Mouse (Mus musculus): ENCODE data around the gene Hapln2. TPM values are rescaled to one million over a fixed set of nuclear protein-coding genes. Genes with fewer than 3 reads are reported as not detected.

Hapln2 gene
- total RNA-seq, 2 experiments from 2014 or later = 0.42 to 1.0 TPM

GRCm38 (mm10) chr3:87981894-87982835, 45.2 kb downstream of the Hapln2 start:
- DNase-seq (ENCODE audit: low spot score in 2 of 2) = no peak

GRCm38 (mm10) chr3:87981214-87981760, 46.1 kb downstream of the Hapln2 start:
- no peak for DNase-seq (ENCODE audit: low spot score in 2 of 2)

GRCm38 (mm10) chr3:87980728-87981127, 46.7 kb downstream of the Hapln2 start:
- DNase-seq (ENCODE audit: low spot score in 2 of 2) = no peak

GRCm38 (mm10) chr3:87980085-87980484, 47.3 kb downstream of the Hapln2 start:
- DNase-seq (ENCODE audit: low spot score in 2 of 2) = no peak

- DNase-seq (ENCODE audit: low spot score in 2 of 2) = no peak
These were observed 47.9 kb downstream of the Hapln2 start for GRCm38 (mm10) chr3:87979493-87979892.

- no peak for DNase-seq (ENCODE audit: low spot score in 2 of 2)
These were observed 52.9 kb downstream of the Hapln2 start for GRCm38 (mm10) chr3:87974381-87974987.

GRCm38 (mm10) chr3:87973593-87974380, 53.6 kb downstream of the Hapln2 start:
- no peak for DNase-seq (ENCODE audit: low spot score in 2 of 2)

GRCm38 (mm10) chr3:87972776-87973175, 54.6 kb downstream of the Hapln2 start:
- DNase-seq (ENCODE audit: low spot score in 2 of 2) = no peak

GRCm38 (mm10) chr3:87972203-87972664, 55.1 kb downstream of the Hapln2 start:
- no peak for DNase-seq (ENCODE audit: low spot score in 2 of 2)

Other genes with a start within 250 kb of the Hapln2 start
- gene Ntrk1, start 232.4 kb downstream of the Hapln2 start, total RNA-seq (2021) = under 1 TPM; 0.41 to 0.42 TPM
- under 1 TPM; 0.29 to 0.30 TPM for gene Insrr, start 230.6 kb downstream of the Hapln2 start, total RNA-seq (2021)
- gene Pear1, start 203.3 kb downstream of the Hapln2 start, total RNA-seq (2021) = 1 to 10 TPM; 9.9 TPM
- gene Sh2d2a, start 180.8 kb downstream of the Hapln2 start, total RNA-seq (2021) = not detected
- gene Prcc, start 142.0 kb downstream of the Hapln2 start, total RNA-seq (2021) = 10 to 100 TPM; 62.3 to 66.4 TPM
- gene Hdgf, start 121.3 kb downstream of the Hapln2 start, total RNA-seq (2021) = 100 to 1,000 TPM; 121 to 125 TPM
- 10 to 100 TPM; 49.4 to 55.6 TPM for gene Mrpl24, start 108.1 kb downstream of the Hapln2 start, total RNA-seq (2021)
- gene Isg20l2, start 97.3 kb downstream of the Hapln2 start, total RNA-seq (2021) = 10 to 100 TPM; 17.1 to 19.0 TPM
- 10 to 100 TPM; 18.1 to 26.4 TPM for gene Rrnad1, start 96.9 kb downstream of the Hapln2 start, total RNA-seq (2021)
- 1 to 10 TPM; 2.0 to 6.4 TPM for gene Crabp2, start 78.9 kb downstream of the Hapln2 start, total RNA-seq (2021)
- gene Nes, start 56.5 kb downstream of the Hapln2 start, total RNA-seq (2021) = 10 to 100 TPM; 14.7 to 18.5 TPM
- 100 to 1,000 TPM; 350 to 399 TPM for gene Bcan, start 27.4 kb downstream of the Hapln2 start, total RNA-seq (2021)
- 10 to 100 TPM; 20.9 to 27.1 TPM for gene Gpatch4, start 15.5 kb upstream of the Hapln2 start, total RNA-seq (2021)
- 10 to 100 TPM; 68.4 to 70.1 TPM for gene Naxe, start 30.9 kb upstream of the Hapln2 start, total RNA-seq (2021)
- gene Ttc24, start 50.7 kb upstream of the Hapln2 start, total RNA-seq (2021) = not detected
- 1 to 10 TPM; 2.1 to 2.3 TPM for gene Iqgap3, start 54.4 kb upstream of the Hapln2 start, total RNA-seq (2021)
- 100 to 1,000 TPM; 125 to 126 TPM for gene Mef2d, start 114.8 kb upstream of the Hapln2 start, total RNA-seq (2021)
- gene Rhbg, start 227.1 kb upstream of the Hapln2 start, total RNA-seq (2021) = under 1 TPM in 1 of 2 experiments, not detected in 1; 0.25 TPM